Mouse (Mus musculus) lung, postnatal 0 days (tissue): ENCODE measurements at regions not wholly inside any gene's neighbourhood (a gene's known extent, or its start where the extent isn't known, plus 50 kb on each side); places are given as distances from the start of the nearest gene placed in this dataset.

Experiments
- ATAC-seq: fragments of 200-750 bp; cut with Nextera tagmentation; 2 replicates; pipeline ENCODE4 v1.8.0; 2017; ENCODE audit warnings: moderate library complexity
- DNase-seq: peaks from one replicate; pipeline ENCODE4 v3.0.0-alpha.2; 2016; ENCODE audit warnings: low spot score
- H3K27ac ChIP-seq: fragments of 300-500 bp; sonication (generic); 2 replicates; pipeline ENCODE4 v1.5.1; 2014; ENCODE audit warnings: antibody characterized with exemption, mild to moderate bottlenecking, low read length, mixed read lengths
- H3K27me3 ChIP-seq: fragments of 300-500 bp; sonication (generic); replicated peaks from 2 replicates; pipeline ENCODE4 v1.6.1; 2014; ENCODE audit warnings: low read length, mixed read lengths; ENCODE audit not compliant: insufficient read depth
- H3K36me3 ChIP-seq: fragments of 300-500 bp; sonication (generic); 2 replicates; pipeline ENCODE4 v1.6.1; 2014; ENCODE audit warnings: low read length, mixed read lengths; ENCODE audit not compliant: insufficient read depth
- H3K4me1 ChIP-seq: fragments of 300-500 bp; sonication (generic); 2 replicates; pipeline ENCODE4 v1.6.1; 2014; ENCODE audit warnings: antibody characterized with exemption, low read depth, low read length, mixed read lengths; ENCODE audit not compliant: insufficient read depth
- H3K4me2 ChIP-seq: fragments of 300-500 bp; sonication (generic); replicated peaks from 2 replicates; pipeline ENCODE4 v1.6.1; 2014; ENCODE audit warnings: low read depth, mild to moderate bottlenecking, low read length, moderate library complexity, mixed read lengths
- H3K4me3 ChIP-seq: fragments of 300-500 bp; sonication (generic); 2 replicates; pipeline ENCODE4 v1.5.1; 2014; ENCODE audit warnings: low read depth, low read length
- H3K9ac ChIP-seq: fragments of 300-500 bp; sonication (generic); replicated peaks from 2 replicates; pipeline ENCODE4 v1.6.1; 2014; ENCODE audit warnings: low read depth, mild to moderate bottlenecking
- H3K9me3 ChIP-seq: fragments of 300-500 bp; sonication (generic); 2 replicates; pipeline ENCODE4 v1.6.1; 2016; ENCODE audit warnings: low read length, mixed read lengths
- CTCF ChIP-seq: IDR thresholded peaks from 2 replicates; pipeline ENCODE4 v1.5.1; 2016; ENCODE audit warnings: antibody characterized with exemption, mild to moderate bottlenecking
- EP300 ChIP-seq: IDR thresholded peaks from 2 replicates; pipeline ENCODE4 v1.6.1; 2016; ENCODE audit warnings: antibody characterized with exemption, mild to moderate bottlenecking, control low read depth
- WGBS: fragments of 180-500 bp; shearing (Covaris S2); extraction: QIAGEN DNeasy Blood & Tissue Kit; methylation state at CpG from one replicate; pipeline ENCODE4 v1.1.7; 2014; 5-methylcytosine and 5-hydroxymethylcytosine counted together

- Histone ChIP-seq H3K4me3 (no peak overlapping the region), H3K9ac (no peak overlapping the region), H3K36me3 (no peaks in the 10 kb centered on the region), H3K9me3 (no peaks in the 10 kb centered on the region), H3K27me3 (no peaks in the 10 kb centered on the region), H3K4me2 (no peak overlapping the region), H3K27ac (no peak overlapping the region), H3K4me1 (no peaks in the 10 kb centered on the region)
- ATAC-seq, result no peak
- DNase-seq, result no peak
- TF ChIP-seq EP300 (no peak), CTCF (no peak)
- WGBS, result 64% methylated on average over 4 of the region's 4 CpGs
Measured at GRCm38 (mm10) chr10:17008683-17009082, 714.3 kb upstream of the Cited2 start.

- no peak overlapping the region for H3K27ac ChIP-seq
- H3K9me3 ChIP-seq, result no peaks in the 10 kb centered on the region
- no peak overlapping the region for H3K9ac ChIP-seq
- ATAC-seq, result no peak
- H3K4me1 ChIP-seq, result no peaks in the 10 kb centered on the region
- H3K4me3 ChIP-seq, result no peak overlapping the region
- TF ChIP-seq CTCF (no peak), EP300 (no peak)
- no peaks in the 10 kb centered on the region for H3K27me3 ChIP-seq
- H3K36me3 ChIP-seq, result no peaks in the 10 kb centered on the region
- no peak for DNase-seq
- WGBS, result 63% methylated on average over 3 of the region's 3 CpGs
- H3K4me2 ChIP-seq, result no peak overlapping the region
Measured at GRCm38 (mm10) chr10:17010047-17010446, 713.0 kb upstream of the Cited2 start.

GRCm38 (mm10) chr10:17011876-17012275 is 711.1 kb upstream of the Cited2 start:
- ATAC-seq, result no peak
- Histone ChIP-seq H3K27me3 (no peaks in the 10 kb centered on the region), H3K27ac (no peak overlapping the region), H3K4me2 (no peak overlapping the region), H3K4me1 (no peaks in the 10 kb centered on the region), H3K9me3 (no peaks in the 10 kb centered on the region), H3K36me3 (no peaks in the 10 kb centered on the region), H3K9ac (no peak overlapping the region), H3K4me3 (no peak overlapping the region)
- no peak for TF ChIP-seq CTCF
- TF ChIP-seq EP300, result no peak
- 67% methylated on average over 2 of the region's 2 CpGs for WGBS
- no peak for DNase-seq

- no peak overlapping the region for H3K4me3 ChIP-seq
- no peak overlapping the region for H3K27ac ChIP-seq
- 31% methylated on average over 3 of the region's 3 CpGs for WGBS
- no peak overlapping the region for H3K4me2 ChIP-seq
- H3K9me3 ChIP-seq, result no peaks in the 10 kb centered on the region
- H3K36me3 ChIP-seq, result no peaks in the 10 kb centered on the region
- TF ChIP-seq CTCF (no peak), EP300 (peak; percentile 84)
- no peaks in the 10 kb centered on the region for H3K27me3 ChIP-seq
- H3K9ac ChIP-seq, result no peak overlapping the region
- peak; percentile 70 for DNase-seq
- ATAC-seq, result peak; percentile 74
- H3K4me1 ChIP-seq, result no peaks in the 10 kb centered on the region
Measured at GRCm38 (mm10) chr10:17012541-17012975, 710.5 kb upstream of the Cited2 start.

- H3K4me1 ChIP-seq, result no peaks in the 10 kb centered on the region
- TF ChIP-seq CTCF (no peak), EP300 (no peak)
- H3K9ac ChIP-seq, result no peak overlapping the region
- no peak for DNase-seq
- no peaks in the 10 kb centered on the region for H3K36me3 ChIP-seq
- no peak for ATAC-seq
- no peaks in the 10 kb centered on the region for H3K27me3 ChIP-seq
- 78% methylated on average over 3 of the region's 3 CpGs for WGBS
- H3K4me2 ChIP-seq, result no peak overlapping the region
- H3K27ac ChIP-seq, result no peak overlapping the region
- no peak overlapping the region for H3K4me3 ChIP-seq
- H3K9me3 ChIP-seq, result no peaks in the 10 kb centered on the region
Measured at GRCm38 (mm10) chr10:17014826-17015225, 708.2 kb upstream of the Cited2 start.

GRCm38 (mm10) chr10:17016854-17017253 is 706.2 kb upstream of the Cited2 start:
- no peaks in the 10 kb centered on the region for H3K9me3 ChIP-seq
- H3K27me3 ChIP-seq, result no peaks in the 10 kb centered on the region
- no peak overlapping the region for H3K4me2 ChIP-seq
- no peaks in the 10 kb centered on the region for H3K36me3 ChIP-seq
- no peak overlapping the region for H3K9ac ChIP-seq
- ATAC-seq (no peak), DNase-seq (no peak)
- no peak overlapping the region for H3K27ac ChIP-seq
- TF ChIP-seq EP300, result no peak
- TF ChIP-seq CTCF, result no peak
- WGBS, result 91% methylated on average over 4 of the region's 4 CpGs
- no peaks in the 10 kb centered on the region for H3K4me1 ChIP-seq
- no peak overlapping the region for H3K4me3 ChIP-seq
